Mouse (Mus musculus): Measurements from ENCODE around the gene Pik3r6.

Gene Pik3r6

DNA sequence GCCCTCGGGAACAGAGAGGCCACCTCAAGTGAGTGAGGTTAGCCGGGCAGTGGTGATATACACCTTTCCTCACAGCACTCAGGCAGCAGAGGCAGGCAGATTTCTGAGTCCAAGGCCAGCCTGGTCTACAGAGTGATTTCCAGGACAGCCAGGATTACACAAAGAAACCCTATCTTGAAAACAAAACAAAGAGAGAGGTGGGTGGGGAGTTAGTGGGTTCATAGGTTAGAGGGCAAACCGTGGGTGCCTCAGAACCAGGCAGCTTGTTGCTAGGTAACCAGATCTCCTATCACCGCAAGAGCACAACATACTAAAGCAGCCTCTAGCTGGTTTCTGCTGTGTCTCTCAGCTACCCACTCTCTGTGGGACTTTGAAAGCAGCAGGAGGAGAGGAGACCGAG is 83.9 kb downstream of the Pik3r6 start, which contains the start of gene Ccdc42:
TSS of gene Ccdc42 (plus strand) at position 301 of the 400 bp plus-strand sequence.
- no peak for DNase-seq

DNA sequence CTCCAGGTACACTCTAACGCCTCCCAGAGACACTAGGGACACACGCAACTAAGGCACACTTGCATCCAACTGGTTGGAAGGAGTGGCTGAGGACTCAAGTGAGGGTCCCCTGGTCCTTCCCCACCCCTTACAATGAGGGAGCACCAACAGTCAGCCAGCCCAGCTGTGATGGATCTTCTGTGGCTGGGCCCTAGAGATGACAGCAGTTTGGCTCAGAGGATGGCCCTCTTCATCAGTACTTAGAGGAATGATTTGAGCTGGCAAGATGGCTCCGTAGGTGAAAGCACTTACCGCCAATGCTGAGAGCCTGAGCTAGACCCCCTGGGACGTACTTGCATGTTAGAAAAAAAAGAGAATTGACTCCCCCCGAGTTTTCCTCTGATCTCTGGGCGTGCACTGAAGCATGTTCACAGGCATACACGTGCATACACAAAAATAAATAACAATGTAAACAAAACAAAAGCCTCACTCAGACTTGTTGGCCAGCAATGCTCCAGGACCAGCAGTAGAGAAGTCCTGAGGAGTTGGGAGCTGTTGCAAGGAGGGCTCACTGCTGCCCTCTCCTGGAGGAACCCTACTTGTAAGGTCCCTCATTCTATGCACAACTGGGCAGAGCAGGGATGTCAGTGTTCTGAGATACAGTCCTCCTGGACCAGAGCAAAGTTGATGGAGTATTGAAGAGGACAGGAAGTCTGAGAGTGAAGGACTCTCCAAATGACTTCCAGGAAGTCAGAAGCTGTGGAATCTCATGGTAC is 86.4 kb downstream of the Pik3r6 start:
- peak; percentile 81 for DNase-seq

GRCm38 (mm10) chr11:68591708-68592107 is 88.9 kb downstream of the Pik3r6 start:
- no peak for DNase-seq

DNA sequence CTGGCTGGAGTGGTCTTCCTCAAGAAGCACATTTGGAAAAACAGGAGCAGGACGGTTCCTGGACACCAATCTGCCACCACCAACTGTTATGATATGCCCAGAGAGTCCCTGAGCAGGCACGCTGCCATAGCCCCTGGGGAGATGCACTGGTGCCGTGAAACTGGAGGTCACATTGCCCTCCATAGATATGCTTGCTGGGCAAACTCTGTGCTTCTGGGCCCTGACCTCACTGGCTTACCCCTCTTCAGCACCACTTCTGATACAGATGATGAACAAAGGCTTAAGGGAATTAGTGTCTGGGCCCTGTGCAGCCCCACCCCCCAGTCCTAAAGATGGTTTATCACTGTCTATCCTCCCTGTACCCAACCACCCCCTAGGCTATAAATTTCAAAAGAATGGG is 90.4 kb downstream of the Pik3r6 start:
- no peak for DNase-seq

DNA sequence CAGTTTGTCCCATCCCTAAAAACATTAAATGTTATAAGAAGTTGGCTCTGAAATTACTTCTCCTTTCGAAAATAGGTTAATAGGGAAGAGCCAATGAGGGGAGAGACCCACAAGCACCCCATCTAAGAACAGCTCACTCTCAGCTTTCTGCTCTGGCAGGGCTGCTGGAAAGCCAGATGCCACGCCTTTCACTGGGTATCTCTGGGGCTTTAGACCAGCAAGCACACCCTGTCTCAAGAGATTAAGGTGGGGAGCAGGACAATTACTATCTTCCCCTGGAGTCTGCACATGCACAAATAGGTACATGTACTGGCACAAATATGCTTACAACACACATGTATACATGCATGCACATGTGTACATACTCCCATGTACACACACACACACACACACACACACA is 95.1 kb downstream of the Pik3r6 start:
- DNase-seq, result no peak

- DNase-seq, result no peak
These were observed 97.8 kb downstream of the Pik3r6 start for GRCm38 (mm10) chr11:68600551-68601021.

GRCm38 (mm10) chr11:68601486-68601991 is 98.7 kb downstream of the Pik3r6 start:
- no peak for DNase-seq

Data from right cerebral cortex, postnatal 4 days (tissue).